Mouse (Mus musculus) stomach, postnatal 0 days (tissue): ENCODE results near the gene Rdh7. TPM values are rescaled to one million over a fixed set of nuclear protein-coding genes. Genes with fewer than 3 reads are reported as not detected.
"Not testable (repeated sequence)": the region's sequence is repeated elsewhere in the genome, so short reads cannot be mapped to it uniquely, and the experiment has no call there.

Experiments
- ATAC-seq: fragments of 200-750 bp; cut with Nextera tagmentation; 2 replicates; pipeline ENCODE4 v1.8.0; 2017; ENCODE audit not compliant: low FRiP score, low TSS enrichment
- DNase-seq: peaks from one replicate; pipeline ENCODE4 v3.0.0-alpha.2; 2016; ENCODE audit warnings: low spot score
- H3K27ac ChIP-seq: fragments of 300-500 bp; sonication (generic); replicated peaks from 2 replicates; pipeline ENCODE4 v1.5.1; 2014; ENCODE audit warnings: mild to moderate bottlenecking, control low read depth
- H3K27me3 ChIP-seq: fragments of 300-500 bp; sonication (generic); 2 replicates; pipeline ENCODE4 v1.6.1; 2014; ENCODE audit warnings: low read length; ENCODE audit not compliant: control insufficient read depth, insufficient read depth
- H3K36me3 ChIP-seq: fragments of 300-500 bp; sonication (generic); 2 replicates; pipeline ENCODE4 v1.6.1; 2014; ENCODE audit warnings: low read length, mixed read lengths; ENCODE audit not compliant: control insufficient read depth, insufficient read depth
- H3K4me1 ChIP-seq: fragments of 300-500 bp; sonication (generic); replicated peaks from 2 replicates; pipeline ENCODE4 v1.6.1; 2014; ENCODE audit warnings: antibody characterized with exemption; ENCODE audit not compliant: control insufficient read depth, insufficient read depth
- H3K4me2 ChIP-seq: fragments of 300-500 bp; sonication (generic); replicated peaks from 2 replicates; pipeline ENCODE4 v1.6.1; 2014; ENCODE audit warnings: low read depth, mild to moderate bottlenecking, control low read depth, moderate library complexity
- H3K4me3 ChIP-seq: fragments of 300-500 bp; sonication (generic); 2 replicates; pipeline ENCODE4 v1.5.1; 2014; ENCODE audit warnings: low read depth, low read length, control low read depth
- H3K9ac ChIP-seq: fragments of 300-500 bp; sonication (generic); 2 replicates; pipeline ENCODE4 v1.6.1; 2014; ENCODE audit warnings: mild to moderate bottlenecking, low read length, control low read depth, mixed read lengths
- H3K9me3 ChIP-seq: fragments of 300-500 bp; sonication (generic); 2 replicates; pipeline ENCODE4 v1.6.1; 2016; ENCODE audit warnings: low read length; ENCODE audit not compliant: control insufficient read depth
- CTCF ChIP-seq: IDR thresholded peaks from 2 replicates; pipeline ENCODE4 v1.5.1; 2016; ENCODE audit warnings: antibody characterized with exemption, low read depth, mild to moderate bottlenecking, moderate library complexity
- EP300 ChIP-seq: optimal IDR thresholded peaks from 2 replicates; pipeline ENCODE3; 2016; ENCODE audit warnings: antibody characterized with exemption
- WGBS: fragments of 180-500 bp; shearing (Covaris S2); extraction: QIAGEN DNeasy Blood & Tissue Kit; methylation state at CpG from one replicate; pipeline ENCODE4 v1.1.7; 2014; 5-methylcytosine and 5-hydroxymethylcytosine counted together
- polyA plus RNA-seq: library from polyadenylated mRNA; unstranded; fragments of >200 nt; fragmentation: Nextera tagmentation; extraction: Ambion mirVana; gene quantifications from 2 replicates; pipeline ENCODE4 v1.2.1, GENCODE M21; 2015

Rdh7 gene
- polyA plus RNA-seq, 1 experiment from 2014 or later = 1.9 TPM

DNA sequence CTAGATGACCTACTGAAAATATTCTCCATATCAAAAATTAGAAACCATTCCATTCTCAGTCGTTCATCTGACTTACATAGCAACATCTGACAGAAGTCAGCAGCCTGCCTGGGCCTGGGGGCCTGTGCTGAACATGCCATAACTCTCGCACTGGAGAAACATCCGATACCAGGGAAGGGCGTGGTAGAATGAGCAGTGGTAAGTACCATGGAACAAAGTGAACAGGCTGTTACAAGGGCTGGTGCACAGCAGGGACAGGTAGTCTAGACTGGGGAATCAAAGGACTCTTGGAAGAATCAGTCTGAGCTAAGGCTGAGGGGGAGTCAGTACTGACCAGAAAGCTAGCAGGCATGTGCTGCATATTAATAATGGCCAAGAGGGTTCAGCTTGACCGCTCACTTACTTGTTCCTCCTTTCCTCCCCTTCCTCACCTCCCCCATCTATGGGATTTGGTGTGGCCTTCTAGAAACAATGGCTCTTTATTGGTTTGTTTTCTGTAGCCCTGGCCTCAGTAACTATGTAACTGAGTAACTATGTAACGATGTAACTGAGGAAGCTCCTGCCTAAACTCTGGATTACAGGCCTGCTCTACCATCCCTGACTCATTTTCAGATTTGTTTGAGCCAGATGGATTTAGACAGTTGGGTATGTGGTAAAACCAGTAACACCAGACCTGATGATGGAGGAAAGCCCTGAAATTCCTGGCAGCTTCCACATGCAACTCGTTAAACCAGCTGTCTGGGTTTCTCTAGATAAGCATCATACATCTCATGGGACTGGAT lies 36.2 kb upstream of the Rdh7 start:
- no peaks in the 10 kb centered on the region for H3K9me3 ChIP-seq
- ATAC-seq (peak; percentile 67), DNase-seq (no peak)
- H3K9ac ChIP-seq = no peak overlapping the region
- peak overlapping the region; percentile 73 for H3K27ac ChIP-seq
- H3K36me3 ChIP-seq = no peaks in the 10 kb centered on the region
- TF ChIP-seq EP300 = peak; percentile 94
- no peak for TF ChIP-seq CTCF
- 52% methylated on average over 7 of the region's 7 CpGs for WGBS
- no peak overlapping the region for H3K4me2 ChIP-seq
- H3K4me3 ChIP-seq = no peak overlapping the region
- H3K27me3 ChIP-seq = no peaks in the 10 kb centered on the region
- H3K4me1 ChIP-seq = no peaks in the 10 kb centered on the region

DNA sequence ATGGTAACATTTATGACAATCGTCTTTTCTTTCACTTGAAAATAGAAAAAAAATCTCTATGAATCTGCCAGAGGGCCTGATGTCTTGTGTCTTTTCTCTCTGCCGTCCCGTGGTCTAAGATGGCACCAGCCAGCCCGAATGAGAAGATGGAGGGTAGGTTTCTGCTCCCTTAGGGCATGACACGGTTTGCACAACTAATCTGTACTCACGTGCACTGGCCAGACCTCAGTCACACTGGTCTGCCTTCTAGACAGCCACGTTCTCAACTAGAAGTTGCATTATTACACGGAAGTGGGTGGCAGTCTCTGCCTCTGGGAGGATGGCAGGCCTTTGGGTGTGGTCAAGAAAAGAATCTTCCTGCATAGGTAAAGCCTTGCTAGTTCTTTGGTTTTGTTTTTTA lies 34.4 kb upstream of the Rdh7 start:
- WGBS = 87% methylated on average over 8 of the region's 8 CpGs
- Histone ChIP-seq H3K9ac (no peak overlapping the region), H3K27ac (no peak overlapping the region), H3K4me3 (no peak overlapping the region), H3K9me3 (no peaks in the 10 kb centered on the region), H3K4me2 (no peak overlapping the region), H3K4me1 (no peaks in the 10 kb centered on the region), H3K36me3 (no peaks in the 10 kb centered on the region), H3K27me3 (no peaks in the 10 kb centered on the region)
- DNase-seq (no peak), ATAC-seq (no peak)
- TF ChIP-seq CTCF = no peak
- no peak for TF ChIP-seq EP300

GRCm38 (mm10) chr10:127922241-127922640 lies 33.6 kb upstream of the Rdh7 start:
- no peak overlapping the region for H3K27ac ChIP-seq
- H3K4me2 ChIP-seq = no peak overlapping the region
- no peaks in the 10 kb centered on the region for H3K9me3 ChIP-seq
- DNase-seq (no peak), ATAC-seq (peak; percentile 84)
- WGBS = 59% methylated on average over 1 of the region's 1 CpGs
- H3K27me3 ChIP-seq = no peaks in the 10 kb centered on the region
- H3K9ac ChIP-seq = no peak overlapping the region
- no peaks in the 10 kb centered on the region for H3K4me1 ChIP-seq
- H3K36me3 ChIP-seq = no peaks in the 10 kb centered on the region
- peak; percentile 62 for TF ChIP-seq EP300
- TF ChIP-seq CTCF = no peak
- no peak overlapping the region for H3K4me3 ChIP-seq

- TF ChIP-seq EP300 (no peak), CTCF (no peak)
- H3K4me2 ChIP-seq = no peak overlapping the region
- no peaks in the 10 kb centered on the region for H3K36me3 ChIP-seq
- H3K4me1 ChIP-seq = no peaks in the 10 kb centered on the region
- WGBS = 93% methylated on average over 5 of the region's 5 CpGs
- no peak for DNase-seq
- ATAC-seq = no peak
- H3K27ac ChIP-seq = no peak overlapping the region
- H3K4me3 ChIP-seq = no peak overlapping the region
- H3K27me3 ChIP-seq = no peaks in the 10 kb centered on the region
- H3K9ac ChIP-seq = no peak overlapping the region
- H3K9me3 ChIP-seq = no peaks in the 10 kb centered on the region
Measured at GRCm38 (mm10) chr10:127917651-127918050, 29.0 kb upstream of the Rdh7 start.

DNA sequence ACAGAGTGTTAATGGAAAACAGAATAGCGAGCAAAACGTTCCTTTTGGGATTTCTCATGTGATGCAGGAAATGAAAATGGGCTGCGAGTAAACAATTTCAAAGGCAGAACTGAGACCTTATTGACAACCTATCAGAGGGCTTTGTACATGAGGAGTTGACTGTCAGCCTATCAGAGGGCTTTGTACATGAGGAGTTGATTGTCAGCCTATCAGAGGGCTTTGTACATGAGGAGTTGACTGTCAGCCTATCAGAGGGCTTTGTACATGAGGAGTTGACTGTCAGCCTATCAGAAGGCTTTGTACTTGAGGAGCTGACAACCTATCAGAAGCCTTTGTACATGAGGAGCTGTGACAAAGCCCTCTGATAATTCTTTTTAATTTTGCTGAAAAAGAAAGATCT lies 28.6 kb upstream of the Rdh7 start:
- H3K4me3 ChIP-seq, H3K4me2 ChIP-seq, DNase-seq, H3K9me3 ChIP-seq, H3K27ac ChIP-seq, H3K27me3 ChIP-seq, ATAC-seq, H3K36me3 ChIP-seq, H3K4me1 ChIP-seq, H3K9ac ChIP-seq: not testable (repeated sequence)
- 82% methylated on average over 3 of the region's 3 CpGs for WGBS

GRCm38 (mm10) chr10:127915578-127915977 lies 27.0 kb upstream of the Rdh7 start:
- Histone ChIP-seq H3K27ac (no peak overlapping the region), H3K9me3 (no peaks in the 10 kb centered on the region), H3K9ac (no peak overlapping the region), H3K36me3 (no peaks in the 10 kb centered on the region), H3K27me3 (no peaks in the 10 kb centered on the region), H3K4me3 (no peak overlapping the region), H3K4me1 (no peaks in the 10 kb centered on the region), H3K4me2 (no peak overlapping the region)
- 97% methylated on average over 1 of the region's 1 CpGs for WGBS
- DNase-seq (no peak), ATAC-seq (no peak)
- no peak for TF ChIP-seq CTCF
- TF ChIP-seq EP300 = no peak
